Mouse (Mus musculus) kidney, postnatal 4 days (tissue): ENCODE data around the gene Igf2bp3.

Experiments
- DNase-seq, 2 experiments: peaks; one replicate each; pipeline ENCODE4 v3.0.0; 2021; ENCODE audit warnings: mixed read lengths in 2 of 2

Gene Igf2bp3

GRCm38 (mm10) chr6:49218275-49218802 lies 3.6 kb upstream of the Igf2bp3 start:
- no peak for DNase-seq

- peak; percentile 91 to 95 for DNase-seq
Measured at GRCm38 (mm10) chr6:49217581-49218274, 3.0 kb upstream of the Igf2bp3 start.

GRCm38 (mm10) chr6:49216811-49217542 lies 2.2 kb upstream of the Igf2bp3 start:
- no peak for DNase-seq

GRCm38 (mm10) chr6:49215748-49216585 lies 1.2 kb upstream of the Igf2bp3 start:
- no peak for DNase-seq

- peak; percentile 61 to 71 for DNase-seq
Measured at GRCm38 (mm10) chr6:49214086-49214927, 450 bp downstream of the Igf2bp3 start.

- DNase-seq, result peak; percentile 41 to 67
Measured at GRCm38 (mm10) chr6:49213581-49214085, 1.1 kb downstream of the Igf2bp3 start.

- DNase-seq, result peak in 1 of 2 experiments; percentile 14
Measured at GRCm38 (mm10) chr6:49212931-49213580, 1.7 kb downstream of the Igf2bp3 start.

- no peak for DNase-seq
Measured at GRCm38 (mm10) chr6:49212141-49212540, 2.6 kb downstream of the Igf2bp3 start.

GRCm38 (mm10) chr6:49211596-49211995 lies 3.2 kb downstream of the Igf2bp3 start:
- DNase-seq, result no peak

GRCm38 (mm10) chr6:49209881-49210854 lies 4.6 kb downstream of the Igf2bp3 start:
- peak; percentile 71 to 83 for DNase-seq

GRCm38 (mm10) chr6:49208935-49209334 lies 5.8 kb downstream of the Igf2bp3 start:
- DNase-seq, result peak; percentile 22 to 36

- peak; percentile 26 to 48 for DNase-seq
Measured at GRCm38 (mm10) chr6:49208297-49208930, 6.3 kb downstream of the Igf2bp3 start.

GRCm38 (mm10) chr6:49206416-49206815 lies 8.3 kb downstream of the Igf2bp3 start:
- DNase-seq, result no peak

- no peak for DNase-seq
Measured at GRCm38 (mm10) chr6:49195188-49195587, 19.6 kb downstream of the Igf2bp3 start.

GRCm38 (mm10) chr6:49194536-49194935 lies 20.2 kb downstream of the Igf2bp3 start:
- DNase-seq, result no peak

- DNase-seq, result peak in 1 of 2 experiments; percentile 20
Measured at GRCm38 (mm10) chr6:49189363-49189762, 25.4 kb downstream of the Igf2bp3 start.

- no peak for DNase-seq
Measured at GRCm38 (mm10) chr6:49187299-49187698, 27.5 kb downstream of the Igf2bp3 start.

- no peak for DNase-seq
Measured at GRCm38 (mm10) chr6:49176018-49176417, 38.7 kb downstream of the Igf2bp3 start.

GRCm38 (mm10) chr6:49174616-49175015 lies 40.1 kb downstream of the Igf2bp3 start:
- no peak for DNase-seq
